Mouse (Mus musculus) colon, adult 2 months (tissue): ENCODE data around the gene Pglyrp4. TPM values are rescaled to one million over a fixed set of nuclear protein-coding genes. Genes with fewer than 3 reads are reported as not detected.

Experiments used
- polyA plus RNA-seq: library from polyadenylated mRNA; depleted of rRNA; stranded (reverse); fragments of >200 nt; gene quantifications from 2 replicates; pipeline ENCODE4 v1.2.3, GENCODE M21; 2012; rRNA removed

Gene Pglyrp4
- polyA plus RNA-seq: not detected in 2 replicates

GRCm38 (mm10) chr3:90726606-90727005 lies at the start of gene Pglyrp4:
Gene Pglyrp4 (plus strand): TSS chr3:90726906.

GRCm38 (mm10) chr3:90695613-90696012 lies 31.1 kb upstream of the Pglyrp4 start, which contains the start of gene S100a9:
Gene S100a9 (minus strand): TSS chr3:90695721.

DNA sequence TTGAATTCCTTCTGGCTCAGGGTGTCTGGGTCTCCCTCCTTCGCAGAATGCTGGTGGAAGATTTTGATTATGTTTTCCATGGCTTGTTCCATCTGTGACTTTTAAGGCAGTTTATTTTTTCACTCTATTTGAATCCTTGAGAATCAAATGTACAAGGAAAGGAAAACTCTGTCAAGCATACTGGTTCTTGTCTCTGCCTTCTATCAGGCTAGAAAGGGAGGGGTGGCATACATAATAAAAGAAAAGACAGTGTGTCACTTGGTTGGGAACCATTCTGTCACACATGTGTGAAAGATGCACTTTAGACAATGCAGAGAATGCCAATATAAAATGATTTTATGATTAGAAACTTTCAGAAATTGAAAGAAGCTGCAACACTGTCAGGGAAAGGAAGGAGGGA lies 51.1 kb downstream of the Pglyrp4 start, which contains the start of gene Gm5849:
Gm5849 (minus strand) TSS at position 101 of the 400 bp plus-strand sequence.

Other genes starting within 250 kb of the Pglyrp4 start
- 14.8 and 15.0 TPM in 2 replicates for gene Snapin, start 235.9 kb upstream of the Pglyrp4 start, polyA plus RNA-seq
- gene Chtop, start 217.4 kb upstream of the Pglyrp4 start, polyA plus RNA-seq: 29.8 and 34.1 TPM in 2 replicates
- gene S100a1, start 212.5 kb upstream of the Pglyrp4 start, polyA plus RNA-seq: 199 and 230 TPM in 2 replicates
- gene S100a13, start 212.5 kb upstream of the Pglyrp4 start, polyA plus RNA-seq: 61.5 and 65.1 TPM in 2 replicates
- gene S100a14, start 200.1 kb upstream of the Pglyrp4 start, polyA plus RNA-seq: 29.0 and 52.1 TPM in 2 replicates
- 267 and 284 TPM in 2 replicates for gene S100a16, start 189.7 kb upstream of the Pglyrp4 start, polyA plus RNA-seq
- 0.41 and 0.50 TPM in 2 replicates for gene S100a3, start 166.3 kb upstream of the Pglyrp4 start, polyA plus RNA-seq
- gene S100a2, start 136.7 kb upstream of the Pglyrp4 start, polyA plus RNA-seq: not detected in 2 replicates
- gene Gm42674, start 125.0 kb upstream of the Pglyrp4 start, polyA plus RNA-seq: not detected in 2 replicates
- 10.2 and 12.3 TPM in 2 replicates for gene S100a4, start 123.1 kb upstream of the Pglyrp4 start, polyA plus RNA-seq
- gene S100a5, start 118.4 kb upstream of the Pglyrp4 start, polyA plus RNA-seq: not detected in 2 replicates
- gene S100a6, start 114.0 kb upstream of the Pglyrp4 start, polyA plus RNA-seq: 1,904 and 2,022 TPM in 2 replicates
- gene S100a7a, start 72.9 kb upstream of the Pglyrp4 start, polyA plus RNA-seq: 0.54 and 0.59 TPM in 2 replicates
- not detected in 2 replicates for gene S100a8, start 57.9 kb upstream of the Pglyrp4 start, polyA plus RNA-seq
- gene S100a9, start 31.2 kb upstream of the Pglyrp4 start, polyA plus RNA-seq: 0.49 TPM in 1 of 2 replicates, not detected in the other
- not detected in 2 replicates for gene Gm5849, start 51.0 kb downstream of the Pglyrp4 start, polyA plus RNA-seq